Mouse (Mus musculus) kidney, postnatal 14 days (tissue): ENCODE measurements around the gene Lpar1.

Experiments
- DNase-seq: peaks from one replicate; pipeline ENCODE4 v3.0.0; 2022; ENCODE audit warnings: mixed read lengths

The Lpar1 gene

DNA sequence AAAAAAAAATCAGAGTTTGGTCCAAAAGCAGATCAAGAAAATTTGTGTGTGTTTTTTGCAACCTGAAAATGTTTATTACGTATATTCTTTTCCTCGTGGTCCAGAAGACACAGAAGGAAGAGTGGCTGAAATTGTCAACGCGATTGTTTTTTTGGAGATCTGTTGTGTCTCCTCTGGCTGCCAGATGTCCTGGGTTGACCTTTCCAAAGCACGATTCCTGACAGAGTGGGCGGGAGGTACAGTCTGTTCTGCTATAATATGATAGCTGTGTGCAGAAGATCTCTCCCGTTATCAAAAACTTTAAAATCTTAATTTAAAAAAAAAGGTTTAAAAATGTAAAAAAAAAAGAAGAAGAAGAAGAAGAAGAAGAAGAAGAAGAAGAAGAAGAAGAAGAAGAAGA, 105.9 kb downstream of the Lpar1 start:
- peak; percentile 57 for DNase-seq

DNA sequence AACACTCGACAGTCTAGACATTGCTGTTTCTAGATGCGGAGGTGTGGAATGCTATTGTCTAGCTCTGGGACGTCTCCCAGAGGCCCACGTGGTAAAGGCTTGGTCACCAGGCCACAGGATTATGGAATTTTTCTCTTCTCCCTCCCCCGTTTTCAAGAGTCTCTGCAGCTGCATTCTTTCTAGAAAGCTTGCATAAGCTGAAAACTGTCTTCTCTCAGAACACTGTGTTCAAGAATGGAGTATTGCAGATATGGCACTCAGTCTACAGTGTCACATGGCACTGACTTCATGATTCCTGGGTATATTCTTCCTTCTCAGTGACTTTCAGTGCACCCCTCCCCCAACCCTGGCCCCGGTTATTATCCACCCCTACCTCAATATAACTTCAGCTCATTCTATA, 107.9 kb downstream of the Lpar1 start:
- DNase-seq: no peak

- no peak for DNase-seq
Observed at GRCm38 (mm10) chr4:58442338-58442737, 111.4 kb downstream of the Lpar1 start.

GRCm38 (mm10) chr4:58438654-58439053, 115.0 kb downstream of the Lpar1 start:
- no peak for DNase-seq

GRCm38 (mm10) chr4:58437271-58437670, 116.4 kb downstream of the Lpar1 start:
- no peak for DNase-seq

DNA sequence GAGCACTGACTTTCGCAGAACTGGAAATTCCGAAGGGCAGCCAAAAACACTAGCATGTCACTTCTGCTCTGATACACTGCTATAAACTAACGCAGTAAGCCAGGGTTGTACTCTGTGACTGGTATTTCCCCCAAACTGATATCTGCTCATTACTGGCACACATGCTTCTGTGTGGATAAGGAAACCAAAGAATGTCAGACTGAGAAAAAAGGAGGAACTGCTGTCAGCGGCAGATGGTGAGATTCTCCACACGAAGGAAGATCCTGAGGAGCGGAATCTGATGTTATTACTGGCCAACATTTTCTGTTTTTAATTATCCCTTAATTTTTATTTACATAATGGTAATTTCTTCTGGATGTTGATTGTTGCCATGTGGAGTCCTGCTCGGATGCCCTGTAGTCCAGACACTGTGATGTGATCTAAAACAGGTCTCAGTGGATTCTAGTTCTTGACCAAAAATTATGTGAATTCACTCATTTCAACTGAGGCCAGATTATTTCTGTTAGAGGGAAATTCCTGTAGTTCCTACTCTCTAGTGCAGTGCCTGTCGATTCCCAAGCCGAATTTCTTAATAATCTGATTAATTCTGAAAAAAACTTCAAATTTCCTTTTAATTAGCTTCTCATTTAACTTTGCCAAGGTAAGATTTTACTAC, 130.3 kb downstream of the Lpar1 start:
- no peak for DNase-seq

- DNase-seq: peak; percentile 24
Observed at GRCm38 (mm10) chr4:58419225-58419624, 134.5 kb downstream of the Lpar1 start.

- peak; percentile 17 for DNase-seq
Observed at GRCm38 (mm10) chr4:58417319-58417718, 136.4 kb downstream of the Lpar1 start.

DNA sequence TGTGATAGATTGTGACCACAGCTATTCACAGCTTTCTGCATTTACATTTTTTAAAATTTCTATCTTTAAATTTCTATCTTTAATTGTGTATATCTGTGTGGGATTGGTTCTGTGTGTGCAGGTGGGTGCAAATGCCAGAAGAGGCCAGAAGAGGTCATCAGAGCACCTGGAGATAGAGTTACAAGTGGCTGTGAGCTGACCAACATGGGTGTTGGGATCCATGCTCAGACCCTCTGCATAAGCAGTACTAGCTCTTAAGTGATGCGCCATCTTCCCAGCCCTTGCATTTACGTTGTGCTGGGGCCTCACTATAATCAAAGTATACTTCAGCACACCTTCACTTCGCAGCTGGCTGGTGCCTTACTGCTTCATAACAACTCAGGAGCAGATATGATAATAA, 138.2 kb downstream of the Lpar1 start:
- DNase-seq: no peak

- DNase-seq: peak; percentile 81
Observed at GRCm38 (mm10) chr4:58413188-58414185, 140.2 kb downstream of the Lpar1 start.

DNA sequence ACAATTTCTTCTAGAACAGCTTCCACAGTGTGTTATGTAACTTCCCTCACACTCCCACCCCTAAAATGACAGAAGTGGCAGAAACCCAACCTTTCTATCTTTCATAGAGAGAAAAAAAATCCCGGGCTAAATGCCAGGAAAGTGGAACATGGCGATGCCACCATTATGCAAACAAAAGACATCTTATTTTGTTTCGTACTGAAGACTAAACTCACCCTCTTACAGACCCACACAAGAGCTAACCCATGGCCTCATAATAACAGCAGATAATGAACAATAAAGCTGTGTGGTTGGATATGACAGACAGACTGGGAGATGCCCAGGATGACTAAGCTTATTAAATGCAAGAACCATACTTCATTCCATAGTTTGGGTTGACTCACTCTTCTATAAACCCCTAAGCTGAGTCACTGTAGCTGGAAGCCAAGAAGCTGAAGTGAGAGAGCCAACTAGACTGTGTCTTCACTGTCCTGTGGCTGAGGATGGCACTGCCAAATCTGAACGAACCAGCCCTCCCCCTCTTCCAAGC, 151.7 kb downstream of the Lpar1 start:
- DNase-seq: no peak

DNA sequence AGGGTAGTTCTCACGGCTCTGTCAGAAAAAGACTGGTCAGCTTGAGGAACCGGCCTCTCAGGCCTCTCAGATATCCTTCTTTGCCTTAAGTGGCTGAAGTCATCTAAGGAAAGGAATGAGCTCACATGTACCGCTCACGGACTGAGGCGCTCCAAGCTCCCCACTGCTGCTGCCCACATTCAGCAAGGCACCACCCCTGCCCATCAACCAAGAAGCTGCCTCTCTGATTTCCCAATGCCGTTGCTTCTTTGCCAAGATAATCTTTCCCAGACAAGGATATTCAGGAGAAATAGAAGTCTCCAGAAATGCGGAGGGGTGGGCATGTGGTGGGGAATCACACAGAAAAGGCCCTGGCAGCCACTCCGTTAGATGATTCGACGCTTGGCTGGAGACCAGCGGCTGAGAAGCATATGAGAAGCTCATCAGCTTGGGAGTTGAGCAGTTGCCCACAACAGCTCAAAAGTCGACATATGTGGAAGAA, 152.8 kb downstream of the Lpar1 start:
- peak; percentile 8 for DNase-seq
